Mouse (Mus musculus) stomach, embryonic 14.5 days (tissue): ENCODE data around the gene Prune2. TPM values are rescaled to one million over a fixed set of nuclear protein-coding genes. Genes with fewer than 3 reads are reported as not detected.
"Not testable (repeated sequence)": the region's sequence is repeated elsewhere in the genome, so short reads cannot be mapped to it uniquely, and the experiment has no call there.

Experiments
- ATAC-seq: fragments of 200-750 bp; cut with Nextera tagmentation; 2 replicates; pipeline ENCODE4 v1.8.0; 2017; ENCODE audit warnings: low read depth, moderate TSS enrichment; ENCODE audit not compliant: insufficient number of reproducible peaks, insufficient read depth, low FRiP score
- H3K27ac ChIP-seq: fragments of 300-500 bp; sonication (generic); 2 replicates; pipeline ENCODE4 v1.5.1; 2014; ENCODE audit warnings: mild to moderate bottlenecking, low read length, moderate library complexity, mixed read lengths
- H3K27me3 ChIP-seq: fragments of 300-500 bp; sonication (generic); 2 replicates; pipeline ENCODE4 v1.6.1; 2014; ENCODE audit warnings: low read length, control low read depth, mixed read lengths; ENCODE audit not compliant: control insufficient read depth, insufficient read depth
- H3K36me3 ChIP-seq: fragments of 300-500 bp; sonication (generic); 2 replicates; pipeline ENCODE4 v1.6.1; 2014; ENCODE audit warnings: mild to moderate bottlenecking, control low read depth, low read length, moderate library complexity, mixed read lengths; ENCODE audit not compliant: control insufficient read depth, insufficient read depth
- H3K4me1 ChIP-seq: fragments of 300-500 bp; sonication (generic); 2 replicates; pipeline ENCODE4 v1.6.1; 2014; ENCODE audit warnings: low read length, control low read depth, mixed read lengths; ENCODE audit not compliant: control insufficient read depth, insufficient read depth
- H3K4me2 ChIP-seq: fragments of 300-500 bp; sonication (generic); replicated peaks from 2 replicates; pipeline ENCODE4 v1.6.1; 2014; ENCODE audit warnings: low read depth, low read length, control low read depth
- H3K4me3 ChIP-seq: fragments of 300-500 bp; sonication (generic); 2 replicates; pipeline ENCODE4 v1.5.1; 2014; ENCODE audit warnings: low read depth, low read length, control low read depth
- H3K9ac ChIP-seq: fragments of 300-500 bp; sonication (generic); replicated peaks from 2 replicates; pipeline ENCODE4 v1.6.1; 2014; ENCODE audit warnings: low read depth, mild to moderate bottlenecking, control low read depth, low read length, moderate library complexity, mixed read lengths
- H3K9me3 ChIP-seq: fragments of 300-500 bp; sonication (generic); 2 replicates; pipeline ENCODE4 v1.6.1; 2016; ENCODE audit warnings: low read depth, low read length, control low read depth; ENCODE audit not compliant: control insufficient read depth
- WGBS: fragments of 180-500 bp; shearing (Covaris S2); extraction: QIAGEN DNeasy Blood & Tissue Kit; methylation state at CpG from one replicate; pipeline ENCODE4 v1.1.7; 2014; 5-methylcytosine and 5-hydroxymethylcytosine counted together
- polyA plus RNA-seq: library from polyadenylated mRNA; unstranded; fragments of >200 nt; fragmentation: Nextera tagmentation; extraction: Ambion mirVana; gene quantifications from 2 replicates; pipeline ENCODE4 v1.2.1, GENCODE M21; 2014

Gene Prune2
- polyA plus RNA-seq, 1 experiment from 2014 or later: 3.0 TPM

- 56% methylated on average over 2 of the region's 2 CpGs for WGBS
- Histone ChIP-seq H3K27me3 (no peaks in the 10 kb centered on the region), H3K36me3 (no peaks in the 10 kb centered on the region), H3K4me2 (no peak overlapping the region), H3K9ac (no peak overlapping the region), H3K27ac (no peak overlapping the region), H3K4me3 (no peak overlapping the region), H3K4me1 (no peaks in the 10 kb centered on the region), H3K9me3 (no peaks in the 10 kb centered on the region)
- ATAC-seq: no peak
Measured at GRCm38 (mm10) chr19:17159676-17160075, 203.8 kb downstream of the Prune2 start.

- no peak overlapping the region for H3K4me2 ChIP-seq
- no peak overlapping the region for H3K4me3 ChIP-seq
- 74% methylated on average over 2 of the region's 2 CpGs for WGBS
- no peak overlapping the region for H3K9ac ChIP-seq
- no peaks in the 10 kb centered on the region for H3K27me3 ChIP-seq
- no peaks in the 10 kb centered on the region for H3K4me1 ChIP-seq
- ATAC-seq: no peak
- no peaks in the 10 kb centered on the region for H3K9me3 ChIP-seq
- H3K27ac ChIP-seq: no peak overlapping the region
- no peaks in the 10 kb centered on the region for H3K36me3 ChIP-seq
Measured at GRCm38 (mm10) chr19:17160231-17160630, 204.3 kb downstream of the Prune2 start.

- peak overlapping the region; percentile 22 for H3K4me2 ChIP-seq
- whole genome bisulfite sequencing: 12% methylated on average over 13 of the region's 13 CpGs
- no peak overlapping the region for H3K4me3 ChIP-seq
- H3K4me1 ChIP-seq: no peaks in the 10 kb centered on the region
- no peak overlapping the region for H3K9ac ChIP-seq
- peak; percentile 79; the same call in 1 of the 2 replicates for ATAC-seq
- H3K36me3 ChIP-seq: no peaks in the 10 kb centered on the region
- no peak overlapping the region for H3K27ac ChIP-seq
- H3K27me3 ChIP-seq: no peaks in the 10 kb centered on the region
- no peaks in the 10 kb centered on the region for H3K9me3 ChIP-seq
Measured at GRCm38 (mm10) chr19:17163511-17163953, 207.6 kb downstream of the Prune2 start.

- 78% methylated on average over 7 of the region's 7 CpGs for WGBS
- H3K4me3 ChIP-seq: no peak overlapping the region
- no peak for ATAC-seq
- no peak overlapping the region for H3K27ac ChIP-seq
- no peaks in the 10 kb centered on the region for H3K9me3 ChIP-seq
- H3K4me1 ChIP-seq: no peaks in the 10 kb centered on the region
- no peaks in the 10 kb centered on the region for H3K27me3 ChIP-seq
- no peak overlapping the region for H3K4me2 ChIP-seq
- H3K36me3 ChIP-seq: no peaks in the 10 kb centered on the region
- H3K9ac ChIP-seq: no peak overlapping the region
Measured at GRCm38 (mm10) chr19:17166288-17166687, 210.4 kb downstream of the Prune2 start.

GRCm38 (mm10) chr19:17168186-17168585 lies 212.3 kb downstream of the Prune2 start:
- 76% methylated on average over 9 of the region's 9 CpGs for WGBS
- ATAC-seq: no peak
- Histone ChIP-seq H3K9ac (no peak overlapping the region), H3K9me3 (no peaks in the 10 kb centered on the region), H3K36me3 (no peaks in the 10 kb centered on the region), H3K4me1 (no peaks in the 10 kb centered on the region), H3K27me3 (no peaks in the 10 kb centered on the region), H3K4me2 (no peak overlapping the region), H3K4me3 (no peak overlapping the region), H3K27ac (no peak overlapping the region)

GRCm38 (mm10) chr19:17169746-17170145 lies 213.8 kb downstream of the Prune2 start:
- Histone ChIP-seq H3K4me1 (no peaks in the 10 kb centered on the region), H3K4me2 (no peak overlapping the region), H3K27me3 (no peaks in the 10 kb centered on the region), H3K27ac (no peak overlapping the region), H3K9ac (no peak overlapping the region), H3K9me3 (no peaks in the 10 kb centered on the region), H3K4me3 (no peak overlapping the region), H3K36me3 (no peaks in the 10 kb centered on the region)
- no peak for ATAC-seq
- WGBS: 67% methylated on average over 10 of the region's 10 CpGs

GRCm38 (mm10) chr19:17174501-17174900 lies 218.6 kb downstream of the Prune2 start:
- not testable (repeated sequence) for H3K36me3 ChIP-seq, H3K27me3 ChIP-seq, H3K27ac ChIP-seq, H3K4me1 ChIP-seq, ATAC-seq, H3K9ac ChIP-seq, H3K4me3 ChIP-seq, H3K9me3 ChIP-seq, H3K4me2 ChIP-seq
- WGBS: 88% methylated on average over 2 of the region's 2 CpGs

- Histone ChIP-seq H3K36me3 (no peaks in the 10 kb centered on the region), H3K9me3 (no peaks in the 10 kb centered on the region), H3K27ac (no peak overlapping the region), H3K4me3 (no peak overlapping the region), H3K9ac (no peak overlapping the region), H3K4me1 (no peaks in the 10 kb centered on the region), H3K4me2 (no peak overlapping the region), H3K27me3 (no peaks in the 10 kb centered on the region)
- no peak for ATAC-seq
- 42% methylated on average over 4 of the region's 4 CpGs for WGBS
Measured at GRCm38 (mm10) chr19:17180506-17180905, 224.6 kb downstream of the Prune2 start.

GRCm38 (mm10) chr19:17194730-17195129 lies 238.8 kb downstream of the Prune2 start:
- Histone ChIP-seq H3K9me3 (no peaks in the 10 kb centered on the region), H3K27ac (no peak overlapping the region), H3K4me2 (no peak overlapping the region), H3K36me3 (no peaks in the 10 kb centered on the region), H3K4me3 (no peak overlapping the region), H3K27me3 (no peaks in the 10 kb centered on the region), H3K4me1 (no peaks in the 10 kb centered on the region), H3K9ac (no peak overlapping the region)
- WGBS: 78% methylated on average over 5 of the region's 5 CpGs
- ATAC-seq: no peak
